Mouse (Mus musculus) limb, embryonic 14.5 days (tissue): ENCODE data around the gene Npb. TPM values are rescaled to one million over a fixed set of nuclear protein-coding genes. Genes with fewer than 3 reads are reported as not detected.

Experiments used
- ATAC-seq: fragments of 200-750 bp; cut with Nextera tagmentation; 2 replicates; pipeline ENCODE4 v1.8.0; 2017; ENCODE audit warnings: low read depth, moderate number of reproducible peaks, moderate TSS enrichment; ENCODE audit not compliant: low FRiP score
- DNase-seq: peaks from one replicate; pipeline ENCODE4 v3.0.0-alpha.2; 2015; ENCODE audit warnings: low spot score
- H3K27ac ChIP-seq: fragments of 300-500 bp; sonication (generic); replicated peaks from 2 replicates; pipeline ENCODE4 v1.5.1; 2014; ENCODE audit warnings: low read depth, mild to moderate bottlenecking, low read length, moderate library complexity, mixed read lengths
- H3K27me3 ChIP-seq: fragments of 300-500 bp; sonication (generic); 2 replicates; pipeline ENCODE4 v1.6.1; 2014; ENCODE audit warnings: low read length, mixed read lengths; ENCODE audit not compliant: control insufficient read depth, insufficient read depth
- H3K36me3 ChIP-seq: fragments of 300-500 bp; sonication (generic); 2 replicates; pipeline ENCODE4 v1.6.1; 2014; ENCODE audit warnings: mild to moderate bottlenecking, low read length, moderate library complexity, mixed read lengths; ENCODE audit not compliant: control insufficient read depth, insufficient read depth
- H3K4me1 ChIP-seq: fragments of 300-500 bp; sonication (generic); 2 replicates; pipeline ENCODE4 v1.6.1; 2014; ENCODE audit warnings: antibody characterized with exemption, low read length, mixed read lengths; ENCODE audit not compliant: control insufficient read depth, insufficient read depth
- H3K4me2 ChIP-seq: fragments of 300-500 bp; sonication (generic); replicated peaks from 2 replicates; pipeline ENCODE4 v1.6.1; 2014; ENCODE audit warnings: low read depth, mild to moderate bottlenecking, low read length, moderate library complexity; ENCODE audit not compliant: severe bottlenecking
- H3K4me3 ChIP-seq: fragments of 300-500 bp; sonication (generic); replicated peaks from 2 replicates; pipeline ENCODE4 v1.5.1; 2014; ENCODE audit warnings: low read length
- H3K9ac ChIP-seq: fragments of 300-500 bp; sonication (generic); 2 replicates; pipeline ENCODE4 v1.6.1; 2014; ENCODE audit warnings: mild to moderate bottlenecking, low read depth, low read length, moderate library complexity; ENCODE audit not compliant: severe bottlenecking
- H3K9me3 ChIP-seq: fragments of 300-500 bp; sonication (generic); 2 replicates; pipeline ENCODE4 v1.6.1; 2016; ENCODE audit warnings: low read length; ENCODE audit not compliant: control insufficient read depth
- POLR2A ChIP-seq: fragments of 200-500 bp; IDR thresholded peaks from 2 replicates; pipeline ENCODE4 v1.8.0; 2012; ENCODE audit warnings: inconsistent platforms, mild to moderate bottlenecking, moderate library complexity, borderline replicate concordance; ENCODE audit not compliant: insufficient read depth, insufficient read length; ENCODE audit errors: extremely low read depth
- WGBS: fragments of 180-500 bp; shearing (Covaris S2); extraction: QIAGEN DNeasy Blood & Tissue Kit; methylation state at CpG from one replicate; pipeline ENCODE4 v1.1.7; 2014; 5-methylcytosine and 5-hydroxymethylcytosine counted together
- polyA plus RNA-seq, 2 experiments: library from polyadenylated mRNA; depleted of rRNA in 1 of 2; stranded (reverse) in 1 of 2; unstranded in 1 of 2; fragments of >200 nt; fragmentation: Nextera tagmentation in 1 of 2; extraction: Ambion mirVana in 1 of 2; gene quantifications; 2 replicates each; pipeline versions ENCODE4 v1.2.1 to v1.2.3; 2012 to 2014

Gene Npb
- polyA plus RNA-seq, 2 experiments: 2.1 to 2.7 TPM

GRCm38 (mm10) chr11:120630881-120631725, 22.8 kb downstream of the Npb start:
- peaks cover 25% of the 10 kb centered on the region for H3K36me3 ChIP-seq
- no peak overlapping the region for H3K27ac ChIP-seq
- 34% methylated on average over 7 of the region's 7 CpGs for WGBS
- H3K9ac ChIP-seq: peak overlapping the region; percentile 3; the same call in 1 of the 2 replicates
- H3K27me3 ChIP-seq: no peaks in the 10 kb centered on the region
- DNase-seq (no peak), ATAC-seq (no peak)
- no peak for TF ChIP-seq POLR2A
- no peak overlapping the region for H3K4me3 ChIP-seq
- H3K9me3 ChIP-seq: no peaks in the 10 kb centered on the region
- H3K4me2 ChIP-seq: peak overlapping the region; percentile 70; the same call in 1 of the 2 replicates
- H3K4me1 ChIP-seq: peaks cover 15% of the 10 kb centered on the region

GRCm38 (mm10) chr11:120631726-120632448, 23.6 kb downstream of the Npb start:
- Histone ChIP-seq H3K4me1 (peaks cover 15% of the 10 kb centered on the region), H3K4me3 (peak overlapping the region; percentile 96), H3K27me3 (no peaks in the 10 kb centered on the region), H3K9ac (peak overlapping the region; percentile 88), H3K27ac (no peak overlapping the region), H3K36me3 (peaks cover 21% of the 10 kb centered on the region), H3K9me3 (no peaks in the 10 kb centered on the region), H3K4me2 (peak overlapping the region; percentile 70)
- no peak for DNase-seq
- WGBS: 56% methylated on average over 4 of the region's 4 CpGs
- TF ChIP-seq POLR2A: no peak
- ATAC-seq: no peak

GRCm38 (mm10) chr11:120632559-120633519, 24.6 kb downstream of the Npb start:
- under 1% methylated on average over 63 of the region's 116 CpGs for WGBS

GRCm38 (mm10) chr11:120633520-120634343, 25.5 kb downstream of the Npb start, which contains the start of gene Mafg:
Gene Mafg, minus strand, starts transcription at chr11:120633600.
- peaks cover 15% of the 10 kb centered on the region for H3K4me1 ChIP-seq
- no peaks in the 10 kb centered on the region for H3K9me3 ChIP-seq
- no peak for TF ChIP-seq POLR2A
- 11% methylated on average over 55 of the region's 58 CpGs for WGBS
- H3K27me3 ChIP-seq: no peaks in the 10 kb centered on the region
- DNase-seq: peak; percentile 96
- H3K4me2 ChIP-seq: peak within 1 kb of the TSS; percentile 70
- peak within 1 kb of the TSS; percentile 88 for H3K9ac ChIP-seq
- ATAC-seq: peak; percentile 91
- H3K36me3 ChIP-seq: peaks cover 8% of the 10 kb centered on the region
- peak within 1 kb of the TSS; percentile 76 for H3K27ac ChIP-seq
- peak within 1 kb of the TSS; percentile 96 for H3K4me3 ChIP-seq

More at GRCm38 (mm10) chr11:120632559-120633519, 24.6 kb downstream of the Npb start:
- Histone ChIP-seq H3K27ac (peak overlapping the region; percentile 76), H3K4me2 (peak overlapping the region; percentile 70), H3K4me1 (peaks cover 15% of the 10 kb centered on the region), H3K4me3 (peak overlapping the region; percentile 96), H3K36me3 (peaks cover 11% of the 10 kb centered on the region), H3K9me3 (no peaks in the 10 kb centered on the region), H3K9ac (peak overlapping the region; percentile 88), H3K27me3 (no peaks in the 10 kb centered on the region)
- DNase-seq (peak; percentile 58), ATAC-seq (peak; percentile 83)
- TF ChIP-seq POLR2A: no peak
